Mouse (Mus musculus): ENCODE results near the gene Sh3bgrl2.
"Not testable (repeated sequence)": the region's sequence is repeated elsewhere in the genome, so short reads cannot be mapped to it uniquely, and the experiment has no call there.

Sh3bgrl2 gene

DNA sequence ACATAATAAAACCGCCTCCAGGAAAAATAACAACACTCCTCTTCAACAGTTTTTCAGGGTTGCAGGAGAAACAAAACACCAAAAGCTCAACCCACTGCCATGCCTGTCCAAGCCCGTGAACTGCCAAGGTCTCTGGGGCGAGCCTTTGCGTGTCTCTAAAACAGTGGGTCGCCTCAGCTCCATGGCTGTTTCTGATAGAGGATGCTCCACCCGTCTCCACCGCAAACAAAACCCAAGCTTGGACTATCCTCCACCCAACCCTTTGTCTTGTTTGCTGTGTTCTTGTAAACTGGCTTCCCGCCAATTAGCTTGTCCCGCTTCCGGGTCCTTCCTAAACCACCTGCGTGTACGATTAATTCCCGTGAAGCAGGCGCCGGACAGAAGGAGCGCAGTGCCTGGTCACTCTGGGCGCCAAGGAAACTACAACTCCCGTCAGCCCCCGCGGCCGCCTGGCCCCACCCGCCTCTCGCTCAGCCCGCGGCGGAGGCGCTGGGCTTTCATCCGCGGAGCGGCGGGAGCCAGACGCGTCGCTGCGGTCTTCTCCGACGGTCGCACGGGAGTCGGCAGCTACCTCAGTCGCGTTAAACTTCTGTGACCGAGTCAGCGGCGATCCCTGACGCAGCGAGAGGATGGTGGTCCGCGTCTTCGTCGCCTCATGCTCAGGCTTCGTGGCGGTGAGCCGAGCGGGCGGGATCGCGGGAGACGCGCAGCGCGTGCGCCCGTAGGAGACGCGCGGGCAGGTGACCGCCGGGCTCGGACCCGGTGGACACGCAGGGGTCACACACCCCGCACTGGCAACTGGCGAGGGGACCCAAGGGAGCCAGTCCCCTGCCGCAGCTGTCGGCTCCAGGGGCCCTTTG, at the start of gene Sh3bgrl2:
TSS of gene Sh3bgrl2 (plus strand) at position 498 of the 860 bp plus-strand sequence.
- in situ Hi-C loops (cut with MseI, MboI): no loop called here

DNA sequence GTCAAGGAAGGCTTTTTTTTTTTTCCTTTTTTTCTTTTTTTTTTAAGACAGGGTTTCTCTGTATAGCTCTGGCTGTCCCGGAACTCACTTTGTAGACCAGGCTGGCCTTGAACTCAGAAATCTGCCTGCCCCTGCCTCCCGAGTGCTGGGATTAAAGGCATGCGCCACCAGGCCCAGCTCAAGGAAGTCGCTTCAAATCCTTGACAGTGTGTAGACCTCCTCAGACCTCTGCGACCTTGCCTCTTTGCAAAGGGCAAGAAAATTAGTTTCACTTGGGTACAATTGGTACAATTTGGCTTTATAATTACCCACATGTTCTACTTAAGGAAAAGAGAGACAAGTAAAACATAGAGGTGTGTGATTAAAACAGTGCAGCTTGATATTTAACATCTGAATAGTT, 29.0 kb upstream of the Sh3bgrl2 start:
- in situ Hi-C loops (cut with MseI, MboI): not testable (repeated sequence)

DNA sequence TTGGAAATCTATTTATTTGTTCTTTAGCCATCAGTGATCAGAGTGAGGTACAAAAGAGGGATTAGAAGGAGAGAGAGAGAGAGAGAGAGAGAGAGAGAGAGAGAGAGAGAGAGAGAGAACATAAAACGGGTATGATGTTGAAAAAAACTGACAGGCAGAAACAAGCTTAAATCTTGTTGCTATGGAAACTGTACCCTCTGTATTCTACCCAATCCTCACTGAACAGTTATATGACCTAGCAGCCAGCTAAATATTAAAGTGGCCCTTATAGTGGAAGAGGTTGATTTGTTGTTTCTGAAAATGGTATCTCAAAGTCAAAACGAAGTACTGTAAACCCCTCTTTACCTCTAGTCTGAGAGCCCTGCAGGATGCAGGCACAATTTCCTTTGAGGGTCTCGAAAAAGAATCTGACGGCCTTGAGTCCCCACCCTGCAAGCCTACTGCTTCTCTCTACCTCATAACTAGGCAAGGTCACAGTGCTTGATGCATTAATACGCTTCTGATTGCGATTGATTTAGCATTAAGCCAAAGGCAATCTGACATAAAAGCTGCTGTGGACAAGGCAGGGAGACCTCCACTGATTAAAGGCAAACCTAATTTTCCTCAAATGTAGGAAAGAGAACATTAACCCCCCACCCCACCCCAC, 28.5 kb upstream of the Sh3bgrl2 start:
- in situ Hi-C loops (cut with MseI, MboI): no loop called here

DNA sequence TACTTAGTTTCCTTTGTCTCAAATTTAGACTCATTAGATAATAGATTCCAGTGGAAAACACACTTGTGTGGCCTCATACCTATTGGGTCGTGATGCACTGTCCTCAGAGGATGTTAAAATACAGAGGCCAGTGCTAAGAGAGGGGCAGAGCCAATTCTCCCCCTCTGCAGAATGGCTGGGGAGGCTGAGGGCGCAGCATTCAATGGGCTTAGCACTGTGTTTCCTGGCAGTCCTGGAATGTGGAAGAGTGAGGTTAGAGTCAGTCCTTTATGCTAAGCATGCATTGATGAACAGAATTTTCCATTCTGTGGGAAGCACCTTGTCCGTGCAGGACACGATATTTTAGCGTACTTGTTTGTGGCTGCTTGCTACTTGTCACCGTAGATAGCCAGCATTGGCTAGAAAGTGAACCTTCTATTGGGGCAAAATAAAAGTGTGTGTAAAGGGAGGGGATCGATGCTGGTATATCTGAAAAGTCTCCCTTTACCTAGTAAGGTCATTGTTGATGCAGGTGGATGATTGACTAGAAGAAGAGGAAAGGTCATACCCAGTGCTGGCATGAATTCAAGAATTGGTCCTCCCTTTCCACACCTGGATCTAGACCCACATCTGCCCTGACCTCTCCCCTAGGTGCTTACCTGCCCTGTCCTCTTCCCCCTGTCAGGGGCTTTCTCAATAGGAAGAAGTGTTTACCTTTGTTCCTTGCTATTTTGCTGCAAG, 20.6 kb upstream of the Sh3bgrl2 start:
- in situ Hi-C loops (cut with MseI, MboI): no loop called here

DNA sequence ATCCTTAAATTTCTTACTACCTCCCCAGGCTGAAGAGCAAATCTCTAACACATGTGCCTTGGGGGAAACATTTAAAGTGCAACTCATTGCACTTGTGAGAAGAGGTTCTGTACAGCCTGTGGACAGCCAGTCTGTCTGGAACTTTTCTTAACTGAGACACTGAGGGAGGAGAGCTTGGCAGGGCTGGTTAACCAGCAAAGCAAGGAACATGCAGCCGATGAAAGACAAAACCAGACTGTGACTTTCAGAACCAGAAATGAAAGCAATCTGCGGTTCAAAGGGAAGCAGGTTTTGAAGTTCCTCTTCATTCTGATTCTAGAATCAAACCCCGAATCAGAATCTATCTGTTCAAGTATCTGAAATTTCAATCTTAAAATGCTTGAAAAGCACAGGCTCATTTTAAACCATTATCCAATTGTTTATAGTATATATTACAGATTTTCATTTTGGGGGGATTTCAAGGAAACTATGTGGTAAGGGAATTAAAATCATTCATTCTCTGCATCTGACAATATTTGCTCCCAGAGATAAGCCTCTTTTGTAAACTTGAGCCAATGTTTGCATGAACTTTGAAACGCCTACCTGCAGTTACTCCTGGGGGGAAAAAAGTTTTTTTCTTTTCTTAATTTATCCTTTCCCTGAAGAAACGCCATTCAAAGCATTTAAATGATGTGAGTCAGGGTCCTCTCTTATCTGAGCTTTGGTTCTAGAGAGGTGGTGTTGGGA, 14.9 kb upstream of the Sh3bgrl2 start:
- in situ Hi-C loops (cut with MseI, MboI): no loop called here

DNA sequence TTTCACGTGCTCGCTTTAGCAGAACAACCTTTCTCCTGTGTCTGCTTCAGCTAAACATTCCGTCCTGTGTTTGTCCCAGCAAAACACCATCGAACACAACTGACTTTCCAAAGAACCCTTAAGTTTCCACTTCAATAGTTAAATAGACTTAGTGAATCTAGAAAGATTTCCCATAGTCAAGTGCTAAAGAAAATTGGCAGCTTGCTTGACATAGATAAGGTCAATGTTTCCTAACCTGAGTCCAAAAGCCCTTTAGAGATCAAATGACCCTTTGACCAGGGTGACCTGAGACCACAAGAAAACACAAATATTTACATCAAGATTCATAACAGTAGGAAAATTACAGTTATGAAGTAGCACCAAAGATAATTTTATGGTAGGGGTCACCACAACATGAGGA, 11.2 kb upstream of the Sh3bgrl2 start:
- in situ Hi-C loops (cut with MseI, MboI): no loop called here

DNA sequence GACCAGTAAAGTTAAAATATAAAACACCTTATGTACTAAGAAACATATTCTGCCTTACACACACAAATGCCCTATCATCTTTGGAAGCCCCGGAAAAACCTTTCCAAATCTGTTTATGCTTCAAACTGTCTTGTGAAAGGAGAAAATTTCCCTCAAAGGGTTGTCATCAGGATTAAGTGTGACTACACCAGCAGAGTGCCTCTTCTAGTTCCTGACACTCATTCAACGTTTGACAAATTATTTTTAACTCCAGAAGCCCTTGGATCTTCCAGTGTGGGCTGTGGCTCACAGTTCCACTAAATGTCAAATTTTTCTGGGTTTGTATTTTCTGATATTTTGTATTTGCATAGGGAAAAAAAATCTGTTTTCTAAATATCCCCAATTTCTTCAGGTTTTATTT, 10.6 kb upstream of the Sh3bgrl2 start:
- in situ Hi-C loops (cut with MseI, MboI): no loop called here

DNA sequence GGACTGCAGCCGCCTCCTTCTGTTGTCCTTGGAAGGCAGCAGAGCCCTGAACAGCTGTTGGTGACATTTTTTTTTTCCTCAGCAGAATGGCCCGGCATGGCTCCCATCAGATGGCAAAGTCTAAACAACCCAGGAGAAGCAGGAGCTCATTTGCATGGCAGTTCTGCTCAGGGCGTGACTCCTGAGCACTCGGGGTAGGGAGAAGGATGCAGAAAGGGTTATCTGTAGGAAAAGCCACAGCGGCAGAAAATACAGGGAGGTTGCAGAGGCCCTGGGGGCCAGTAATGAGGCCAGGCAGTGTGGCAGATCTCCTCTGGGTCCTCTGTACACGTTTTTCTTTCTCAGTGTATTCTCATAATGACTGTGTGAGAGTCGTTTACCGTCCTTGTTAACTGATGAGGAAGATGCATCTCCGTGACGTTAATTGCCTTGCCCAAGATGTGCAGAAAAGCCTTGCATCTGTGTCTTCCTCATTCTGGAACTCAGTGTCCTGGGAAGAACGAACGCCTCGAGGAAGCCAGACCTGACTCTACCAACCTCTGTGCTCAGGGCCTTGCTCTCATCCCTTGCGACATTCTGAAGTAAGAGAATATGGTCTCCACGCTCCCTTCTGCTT, 10.1 kb upstream of the Sh3bgrl2 start:
- in situ Hi-C loops (cut with MseI, MboI): no loop called here

DNA sequence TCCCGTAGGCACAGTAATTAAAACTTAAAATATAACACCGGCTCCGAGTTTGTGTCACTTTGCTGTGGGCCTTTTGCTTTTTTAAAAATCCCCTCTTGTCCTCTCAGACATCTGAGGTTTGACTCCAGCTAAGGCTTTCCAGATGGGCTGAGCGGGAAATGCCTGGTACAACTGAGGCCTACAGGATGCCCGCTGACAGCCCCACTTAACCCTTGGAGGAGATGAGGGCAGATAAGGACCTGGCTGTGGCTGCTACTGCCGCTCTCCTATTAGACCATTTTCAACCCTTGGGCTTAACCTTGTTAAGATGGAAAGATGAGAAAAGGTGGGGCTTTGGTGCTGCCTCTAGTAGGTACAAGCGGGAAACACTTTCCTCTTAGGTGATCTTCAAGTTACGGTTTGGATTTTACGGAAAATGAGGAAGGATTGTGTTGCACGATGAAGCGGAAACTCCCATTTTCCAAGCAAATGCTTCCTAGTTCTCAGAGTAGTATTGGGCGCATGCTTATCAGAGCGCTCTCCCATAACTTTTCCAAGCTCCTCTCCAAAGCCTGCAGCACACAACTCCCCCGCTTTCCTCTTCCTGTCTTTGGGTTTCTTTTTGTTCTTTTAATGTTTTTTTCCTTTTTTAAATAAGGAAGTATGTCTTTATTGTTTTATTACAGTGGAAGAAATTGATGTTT, 8.2 kb upstream of the Sh3bgrl2 start:
- in situ Hi-C loops (cut with MseI, MboI): no loop called here

DNA sequence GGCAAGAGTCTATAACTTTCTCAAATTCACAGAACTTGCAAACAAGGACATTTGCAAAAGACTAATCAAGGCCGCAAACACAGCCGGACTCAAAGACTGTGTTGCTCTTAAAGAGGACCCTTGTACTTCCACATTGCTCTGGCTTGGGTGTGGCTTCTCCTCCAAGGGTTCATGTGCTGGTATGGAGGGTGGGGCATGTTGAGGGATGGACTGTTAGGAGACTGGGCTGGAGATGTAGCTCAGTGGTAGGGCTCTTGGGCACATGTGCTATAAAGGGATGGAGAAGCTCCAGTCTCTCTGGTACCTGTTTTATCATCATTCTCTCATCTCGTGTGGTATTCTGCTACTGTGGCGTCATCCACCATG, 7.7 kb upstream of the Sh3bgrl2 start:
- in situ Hi-C loops (cut with MseI, MboI): no loop called here

DNA sequence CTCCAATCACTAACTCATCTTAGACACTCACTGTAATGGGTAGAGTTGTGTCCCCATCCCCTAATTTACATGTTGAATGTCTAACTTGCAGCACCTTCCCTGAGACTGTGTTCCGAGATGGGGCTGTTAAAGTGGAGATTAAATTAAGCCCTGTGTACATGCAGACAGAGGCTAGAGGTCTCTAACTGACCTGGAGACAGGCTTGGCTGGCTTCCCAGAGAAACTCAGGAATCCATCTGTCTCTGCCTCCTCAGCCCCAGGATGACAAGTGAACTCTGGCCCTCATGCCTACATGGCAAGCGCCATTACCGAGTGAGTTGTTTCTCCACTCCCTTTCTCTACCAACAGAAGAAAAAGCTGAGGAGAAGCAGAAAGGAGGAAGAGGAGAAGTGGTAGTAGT, 7.2 kb upstream of the Sh3bgrl2 start:
- in situ Hi-C loops (cut with MseI, MboI): no loop called here

DNA sequence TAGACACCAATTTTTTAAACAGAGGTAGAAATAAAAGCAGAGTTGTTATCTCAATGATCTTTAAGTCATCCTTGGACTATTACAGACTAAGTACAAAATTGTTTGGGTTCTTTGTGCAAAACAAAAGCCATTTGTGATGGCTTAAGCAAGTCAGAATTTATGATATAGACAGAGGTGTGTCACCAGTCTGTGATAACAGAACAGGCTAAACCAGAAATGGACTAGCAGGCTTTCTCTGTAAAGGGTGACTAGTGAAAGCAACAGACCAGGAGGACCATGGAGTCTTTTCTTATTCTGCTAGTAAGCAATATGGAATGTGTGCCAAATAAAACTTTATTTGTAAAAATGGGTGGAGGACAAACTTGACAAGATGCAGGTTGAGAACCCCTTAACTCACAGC, 2.9 kb upstream of the Sh3bgrl2 start:
- in situ Hi-C loops (cut with MseI, MboI): no loop called here

DNA sequence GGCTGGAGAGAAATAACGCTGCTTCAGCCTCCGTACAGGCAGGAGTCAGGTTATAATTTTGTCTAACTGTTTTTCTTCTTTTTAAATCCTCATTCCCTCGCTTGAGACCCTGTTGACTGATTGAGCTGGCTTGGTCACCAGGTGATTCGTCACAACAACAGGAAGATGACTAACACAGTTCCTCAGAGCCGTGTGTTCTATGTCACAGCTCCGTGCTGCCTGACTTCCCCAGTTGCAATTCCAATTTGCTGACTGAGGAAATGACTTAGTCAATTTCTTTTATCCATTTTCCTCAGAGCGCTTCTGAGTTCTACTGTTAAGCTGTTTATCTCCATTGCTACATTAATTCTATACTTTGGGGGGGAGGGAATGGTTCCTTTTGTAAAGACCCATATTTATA, 1.8 kb upstream of the Sh3bgrl2 start:
- in situ Hi-C loops (cut with MseI, MboI): no loop called here

DNA sequence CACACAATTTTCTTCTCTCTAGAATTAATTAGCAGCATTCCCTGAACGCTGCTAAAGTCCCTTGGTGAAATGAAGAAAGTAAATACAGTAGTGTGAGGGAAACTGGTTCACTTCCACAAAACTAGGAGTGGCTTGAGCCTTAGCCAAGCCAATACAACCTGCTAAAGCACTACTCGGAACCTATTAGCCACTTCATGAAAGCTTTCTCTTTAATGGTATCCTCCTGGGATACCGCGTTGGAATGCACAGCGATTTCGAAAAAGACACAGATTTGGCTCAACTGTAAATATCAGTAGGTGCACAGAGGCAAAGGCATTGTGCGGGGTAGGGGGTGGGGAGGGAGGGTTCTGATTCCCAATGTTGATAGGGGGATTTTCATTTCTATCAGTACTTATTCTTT, 898 bp upstream of the Sh3bgrl2 start:
- in situ Hi-C loops (cut with MseI, MboI): no loop called here

DNA sequence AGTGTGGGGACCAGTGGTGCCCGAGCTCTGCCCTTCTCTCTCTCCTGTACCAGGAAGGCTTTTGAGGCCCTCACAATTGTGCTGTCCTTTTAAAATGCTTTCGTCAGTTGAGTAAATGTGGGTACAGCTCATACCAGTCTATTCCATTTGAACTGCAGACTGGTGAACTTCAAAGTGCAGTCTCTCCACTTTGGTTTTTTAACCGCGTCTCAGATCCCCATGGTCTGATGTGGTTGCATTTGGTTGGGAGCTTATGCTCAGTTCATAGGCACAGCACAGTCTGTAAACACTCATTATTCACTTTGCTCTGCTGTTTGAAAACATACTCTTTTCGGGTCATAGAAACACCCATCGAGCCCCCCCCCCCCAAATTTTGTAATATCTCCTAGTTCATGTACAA, 1.7 kb downstream of the Sh3bgrl2 start:
- in situ Hi-C loops (cut with MseI, MboI): no loop called here

DNA sequence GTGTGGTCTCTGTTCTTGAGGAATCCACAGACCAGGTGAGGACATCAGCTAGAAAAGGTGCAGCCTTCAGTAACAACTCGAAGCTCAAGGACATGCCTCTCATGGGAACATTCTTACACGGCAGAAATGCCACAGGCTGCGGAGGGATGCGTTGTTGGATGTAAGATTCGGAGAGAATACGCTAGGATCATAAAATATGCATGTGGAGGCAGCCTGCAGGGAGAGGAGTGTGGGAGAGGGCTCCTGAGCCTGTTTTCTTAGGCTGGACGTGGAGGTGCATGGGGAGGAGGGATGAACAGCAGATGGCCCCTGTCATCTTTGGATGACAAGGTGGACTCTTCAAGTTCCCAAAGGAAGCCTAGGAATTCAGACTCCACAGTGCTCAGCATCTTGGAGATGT, 3.0 kb downstream of the Sh3bgrl2 start:
- in situ Hi-C loops (cut with MseI, MboI): no loop called here

DNA sequence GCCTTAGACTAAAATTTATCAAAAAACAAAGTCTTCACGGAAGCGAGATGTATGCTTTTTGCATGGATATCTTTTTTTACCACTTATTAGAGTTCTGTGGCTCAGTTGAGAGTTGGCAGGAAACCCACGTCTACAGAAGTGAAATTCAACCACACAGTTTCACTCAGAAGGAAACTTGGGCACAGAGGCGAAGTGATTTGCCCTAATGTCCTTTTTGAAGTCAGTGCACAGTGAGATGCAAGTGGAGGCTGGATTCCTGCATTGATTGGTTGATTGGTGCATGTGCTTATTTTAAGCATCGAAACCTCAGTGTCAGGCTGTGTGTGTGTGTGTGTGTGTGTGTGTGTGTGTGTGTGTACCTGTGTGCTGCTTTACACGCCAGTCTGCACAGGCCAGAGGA, 3.5 kb downstream of the Sh3bgrl2 start:
- in situ Hi-C loops (cut with MseI, MboI): no loop called here

DNA sequence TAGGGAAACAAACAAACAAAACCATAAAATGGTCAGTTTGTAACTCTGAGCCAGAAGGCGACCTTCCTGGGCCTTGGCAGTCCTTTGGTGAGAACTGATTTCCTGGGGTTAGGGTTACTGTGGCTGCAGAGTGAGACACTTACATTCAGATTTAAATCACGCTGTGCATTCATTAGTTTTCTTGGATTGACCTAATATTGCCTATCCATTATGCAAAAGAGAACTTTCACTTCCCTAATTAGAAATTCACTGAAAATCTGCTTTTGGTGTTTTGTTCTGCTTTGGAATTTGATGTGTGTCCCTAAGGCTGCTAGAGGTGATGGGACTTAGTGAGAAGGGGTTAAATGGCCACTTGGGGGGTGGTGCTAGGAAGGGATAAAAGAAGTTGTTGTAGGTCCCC, 7.5 kb downstream of the Sh3bgrl2 start:
- in situ Hi-C loops (cut with MseI, MboI): no loop called here

DNA sequence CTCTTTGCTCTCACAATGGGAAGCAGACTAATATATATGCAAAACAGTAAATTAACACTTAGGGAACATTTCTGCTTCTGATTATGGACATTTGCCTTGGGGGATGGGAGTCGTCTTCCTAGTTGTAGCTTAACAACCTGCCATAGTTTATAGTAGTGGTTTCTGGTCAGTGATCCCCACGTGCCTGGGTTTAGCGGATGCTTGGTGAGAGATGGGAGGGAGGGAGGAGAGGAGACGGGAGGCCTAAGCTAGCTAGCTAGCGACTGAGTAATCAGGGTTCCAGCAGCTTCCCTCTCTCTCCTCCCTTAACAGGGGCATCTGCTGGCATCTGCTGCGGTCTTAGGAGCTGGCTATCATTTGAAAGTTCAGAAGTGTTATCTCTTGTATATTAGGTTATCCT, 8.1 kb downstream of the Sh3bgrl2 start:
- in situ Hi-C loops (cut with MseI, MboI): no loop called here

DNA sequence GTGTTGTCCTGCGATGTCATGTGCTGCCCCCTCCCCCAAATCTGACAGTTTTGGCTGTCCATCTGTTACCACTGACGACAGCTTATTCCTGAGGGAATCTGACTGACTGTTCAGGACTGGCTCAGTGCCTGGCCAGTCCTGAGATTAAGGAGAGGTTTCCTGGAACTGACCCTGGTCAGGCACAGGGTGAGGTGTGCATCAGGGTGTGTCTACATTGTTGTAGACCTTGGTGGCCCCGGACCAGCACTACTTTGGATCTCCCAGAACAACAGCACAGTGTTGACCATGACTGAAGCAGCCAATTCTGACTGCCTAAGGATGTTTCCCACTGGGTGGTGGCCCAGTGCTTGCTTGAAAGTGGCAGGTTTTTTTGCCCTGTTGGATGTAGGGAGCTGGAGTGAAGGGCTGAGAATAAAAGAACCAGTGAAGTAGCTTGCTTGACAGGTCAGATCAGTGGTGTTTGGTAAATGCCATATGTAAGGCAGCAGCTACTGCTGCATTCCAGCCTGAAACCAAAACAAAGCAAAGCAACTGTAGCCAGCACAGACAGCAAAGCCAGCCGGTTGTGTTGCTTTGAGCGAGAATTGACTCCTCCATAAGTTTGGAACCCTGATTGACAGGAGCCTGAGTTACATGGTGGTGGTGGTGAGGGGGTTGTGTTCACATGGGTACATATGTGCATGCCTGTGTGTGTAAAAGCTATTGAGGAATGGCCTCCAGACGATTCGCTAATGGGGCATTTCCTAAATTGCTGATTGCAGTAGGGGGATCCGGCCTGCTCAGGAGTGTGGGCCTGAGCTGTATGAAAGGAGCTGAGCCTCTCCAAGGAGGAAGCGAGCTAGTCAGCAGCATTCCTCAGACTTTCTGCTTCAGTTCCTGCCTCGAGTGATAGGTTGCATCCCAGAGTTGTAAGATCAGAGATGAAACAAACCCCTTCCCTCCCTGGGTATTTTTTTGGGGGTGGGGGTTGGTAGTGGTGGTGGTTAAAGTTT, 8.9 kb downstream of the Sh3bgrl2 start:
- in situ Hi-C loops (cut with MseI, MboI): no loop called here

Data from mouse trophoblast stem cell (cell line).